Mouse (Mus musculus): Measurements from ENCODE around the gene Pakap. TPM values are rescaled to one million over a fixed set of nuclear protein-coding genes. Genes with fewer than 3 reads are reported as not detected.

The Pakap gene
- polyA plus RNA-seq, 1 experiment from 2014 or later = 34.5 TPM

GRCm38 (mm10) chr4:57703574-57704470 is 135.8 kb downstream of the Pakap start:
- H3K4me3 ChIP-seq = no peak overlapping the region
- H3K27me3 ChIP-seq = no peaks in the 10 kb centered on the region
- no peaks in the 10 kb centered on the region for H3K9me3 ChIP-seq
- no peaks in the 10 kb centered on the region for H3K36me3 ChIP-seq
- ATAC-seq (ENCODE audit: low FRiP score, low read depth) = no peak
- peaks cover 13% of the 10 kb centered on the region; the same call in 1 of the 2 replicates for H3K4me1 ChIP-seq
- no peak overlapping the region for H3K9ac ChIP-seq
- H3K4me2 ChIP-seq (replicated peaks) = no peak overlapping the region
- no peak overlapping the region for H3K27ac ChIP-seq
- WGBS = 53% methylated on average over 11 of the region's 11 CpGs

DNA sequence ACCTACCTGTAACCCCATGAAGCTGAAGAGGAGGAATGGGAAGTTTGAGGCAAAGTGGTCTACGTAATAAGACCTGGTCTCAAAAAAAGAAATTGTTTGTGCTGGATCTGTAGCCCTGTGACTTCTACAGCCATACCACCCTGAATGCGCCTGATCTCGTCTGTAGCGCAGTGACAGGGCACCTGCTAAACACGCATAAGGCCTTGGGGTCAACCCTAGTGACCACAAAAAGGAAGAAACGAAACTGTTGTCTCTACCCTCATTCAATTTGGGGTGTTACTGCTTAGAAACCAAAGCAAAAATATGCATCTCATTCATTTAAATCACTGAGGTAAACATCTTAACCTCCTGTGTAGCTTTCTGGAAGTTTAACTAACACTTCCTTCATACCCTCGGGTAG is 136.6 kb downstream of the Pakap start:
- Histone ChIP-seq H3K4me1 (peaks cover 13% of the 10 kb centered on the region; the same call in 1 of the 2 replicates), H3K27ac (no peak overlapping the region), H3K27me3 (no peaks in the 10 kb centered on the region), H3K4me2 (replicated peaks) (no peak overlapping the region), H3K4me3 (no peak overlapping the region), H3K36me3 (peaks cover 7% of the 10 kb centered on the region), H3K9me3 (no peaks in the 10 kb centered on the region), H3K9ac (no peak overlapping the region)
- 94% methylated on average over 7 of the region's 7 CpGs for WGBS
- no peak for ATAC-seq (ENCODE audit: low FRiP score, low read depth)

GRCm38 (mm10) chr4:57715849-57716248 is 147.9 kb downstream of the Pakap start:
- no peak overlapping the region for H3K4me3 ChIP-seq
- H3K9me3 ChIP-seq = no peaks in the 10 kb centered on the region
- no peaks in the 10 kb centered on the region for H3K36me3 ChIP-seq
- H3K27ac ChIP-seq = no peak overlapping the region
- no peak overlapping the region for H3K4me2 ChIP-seq (replicated peaks)
- H3K4me1 ChIP-seq = peaks cover 48% of the 10 kb centered on the region
- no peaks in the 10 kb centered on the region for H3K27me3 ChIP-seq
- no peak overlapping the region for H3K9ac ChIP-seq
- ATAC-seq (ENCODE audit: low FRiP score, low read depth) = no peak

GRCm38 (mm10) chr4:57716735-57717134 is 148.8 kb downstream of the Pakap start:
- Histone ChIP-seq H3K27ac (no peak overlapping the region), H3K4me2 (replicated peaks) (no peak overlapping the region), H3K4me1 (peaks cover 50% of the 10 kb centered on the region), H3K9ac (no peak overlapping the region), H3K27me3 (no peaks in the 10 kb centered on the region), H3K9me3 (no peaks in the 10 kb centered on the region), H3K4me3 (no peak overlapping the region), H3K36me3 (no peaks in the 10 kb centered on the region)
- 0 out of 2 replicates have a peak, but pooled peaks have one; percentile 35 for ATAC-seq (ENCODE audit: low FRiP score, low read depth)
- 23% methylated on average over 4 of the region's 4 CpGs for WGBS

- H3K36me3 ChIP-seq = no peaks in the 10 kb centered on the region
- H3K9me3 ChIP-seq = no peaks in the 10 kb centered on the region
- WGBS = 80% methylated on average over 9 of the region's 9 CpGs
- H3K4me3 ChIP-seq = no peak within 1 kb of the TSS
- peaks cover 54% of the 10 kb centered on the region for H3K4me1 ChIP-seq
- no peak within 1 kb of the TSS for H3K4me2 ChIP-seq (replicated peaks)
- H3K9ac ChIP-seq = no peak within 1 kb of the TSS
- no peak for ATAC-seq (ENCODE audit: low FRiP score, low read depth)
- H3K27ac ChIP-seq = 0 out of 2 replicates have a peak within 1 kb of the TSS, but pooled peaks have one; percentile 22
- no peaks in the 10 kb centered on the region for H3K27me3 ChIP-seq
Measured at GRCm38 (mm10) chr4:57717354-57717753, 149.4 kb downstream of the Pakap start, which contains the start of gene Akap2. Akap2 (plus strand) TSS chr4:57717657.

GRCm38 (mm10) chr4:57719370-57719769 is 151.4 kb downstream of the Pakap start:
- Histone ChIP-seq H3K9ac (no peak overlapping the region), H3K27ac (no peak overlapping the region), H3K9me3 (no peaks in the 10 kb centered on the region), H3K27me3 (no peaks in the 10 kb centered on the region), H3K4me3 (no peak overlapping the region), H3K4me1 (peaks cover 46% of the 10 kb centered on the region), H3K4me2 (replicated peaks) (no peak overlapping the region), H3K36me3 (no peaks in the 10 kb centered on the region)
- 82% methylated on average over 1 of the region's 1 CpGs for WGBS
- no peak for ATAC-seq (ENCODE audit: low FRiP score, low read depth)

- Histone ChIP-seq H3K4me2 (replicated peaks) (no peak overlapping the region; the same call in 1 of the 2 replicates), H3K9ac (no peak overlapping the region), H3K27me3 (no peaks in the 10 kb centered on the region), H3K27ac (0 out of 2 replicates have a peak overlapping the region, but pooled peaks have one; percentile 18), H3K4me1 (peaks cover 35% of the 10 kb centered on the region), H3K4me3 (no peak overlapping the region), H3K36me3 (no peaks in the 10 kb centered on the region), H3K9me3 (no peaks in the 10 kb centered on the region)
- ATAC-seq (ENCODE audit: low FRiP score, low read depth) = peak; percentile 44; the same call in 1 of the 2 replicates
- WGBS = 10% methylated on average over 7 of the region's 7 CpGs
Measured at GRCm38 (mm10) chr4:57720869-57721361, 152.9 kb downstream of the Pakap start.

GRCm38 (mm10) chr4:57722296-57722695 is 154.3 kb downstream of the Pakap start:
- Histone ChIP-seq H3K4me2 (replicated peaks) (no peak overlapping the region), H3K9me3 (no peaks in the 10 kb centered on the region), H3K9ac (no peak overlapping the region), H3K36me3 (no peaks in the 10 kb centered on the region), H3K27me3 (no peaks in the 10 kb centered on the region), H3K27ac (no peak overlapping the region), H3K4me1 (peaks cover 22% of the 10 kb centered on the region), H3K4me3 (no peak overlapping the region)
- no peak for ATAC-seq (ENCODE audit: low FRiP score, low read depth)
- 69% methylated on average over 4 of the region's 4 CpGs for WGBS

DNA sequence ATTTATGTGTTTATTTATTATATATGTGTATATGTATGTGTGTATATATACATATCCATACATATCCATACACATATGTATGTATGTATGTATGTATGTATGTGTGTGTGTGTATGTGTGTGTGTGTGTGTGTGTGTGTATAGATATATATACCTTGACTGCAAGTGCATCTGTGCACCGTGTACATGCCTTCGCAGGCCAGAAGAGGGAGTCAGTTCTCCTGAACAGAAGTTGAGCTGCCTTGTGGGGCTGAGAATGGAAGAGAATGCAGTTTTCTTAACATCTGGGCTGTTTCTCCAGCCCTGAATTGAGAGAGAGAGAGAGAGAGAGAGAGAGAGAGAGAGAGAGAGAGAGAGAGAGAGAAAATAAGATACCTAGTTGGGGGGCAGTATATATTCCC is 155.7 kb downstream of the Pakap start:
- ATAC-seq (ENCODE audit: low FRiP score, low read depth) = no peak
- Histone ChIP-seq H3K4me3 (no peak overlapping the region), H3K27ac (no peak overlapping the region), H3K9me3 (no peaks in the 10 kb centered on the region), H3K27me3 (no peaks in the 10 kb centered on the region), H3K4me2 (replicated peaks) (no peak overlapping the region), H3K4me1 (peaks cover 17% of the 10 kb centered on the region), H3K9ac (no peak overlapping the region), H3K36me3 (no peaks in the 10 kb centered on the region)
- WGBS = 62% methylated on average over 2 of the region's 2 CpGs

DNA sequence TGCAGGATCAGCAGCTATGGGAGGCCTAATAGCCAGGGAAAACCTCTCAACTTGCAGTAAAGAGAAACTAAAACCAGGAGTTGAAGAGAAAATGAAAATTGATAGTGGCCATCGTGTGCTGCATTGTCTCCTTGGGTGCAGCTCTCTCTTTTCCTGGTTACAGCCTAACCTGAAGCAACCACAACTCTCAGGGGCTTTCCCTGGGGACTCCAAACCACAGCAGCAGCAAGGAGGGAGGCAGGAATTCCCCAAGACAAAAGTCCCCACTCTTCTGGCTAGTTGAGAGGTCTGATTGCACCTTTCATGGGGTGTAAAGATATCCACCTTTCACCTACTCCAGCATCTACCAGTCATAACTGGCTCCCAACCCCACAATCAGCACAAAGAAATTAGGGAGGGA is 157.6 kb downstream of the Pakap start:
- no peak overlapping the region for H3K9ac ChIP-seq
- no peak for ATAC-seq (ENCODE audit: low FRiP score, low read depth)

DNA sequence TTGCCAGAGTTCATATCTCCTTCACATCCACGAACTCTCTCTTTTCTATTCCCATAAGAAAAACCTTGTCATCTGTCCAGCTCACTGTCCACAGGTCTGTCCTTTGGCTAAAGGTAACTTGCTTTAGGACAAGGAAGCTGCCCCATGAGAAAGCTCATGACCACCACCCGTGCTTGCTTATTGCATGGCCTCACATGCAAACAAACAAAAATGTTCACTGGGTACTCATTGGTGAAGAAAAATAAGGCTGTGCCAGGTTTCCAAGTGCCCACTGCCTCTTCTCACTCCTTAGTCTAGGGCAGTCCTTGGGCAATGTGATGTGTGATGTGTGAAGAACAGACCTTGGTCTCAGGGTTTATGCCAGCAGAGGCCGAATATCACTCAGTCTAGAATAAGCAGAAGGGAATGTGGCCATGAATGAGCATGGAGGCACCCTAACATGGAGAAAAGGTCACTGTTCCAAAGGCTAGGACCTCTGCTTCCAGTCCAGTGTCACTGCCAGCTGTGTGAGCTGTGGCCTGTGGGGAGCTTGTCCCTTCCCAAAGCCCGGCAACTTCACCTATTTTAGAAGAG is 160.7 kb downstream of the Pakap start:
- no peak for ATAC-seq (ENCODE audit: low FRiP score, low read depth)
- WGBS = 89% methylated on average over 4 of the region's 4 CpGs
- no peak overlapping the region for H3K4me3 ChIP-seq

More for the DNA sequence above, 157.6 kb downstream of the Pakap start:
- Histone ChIP-seq H3K36me3 (no peaks in the 10 kb centered on the region), H3K27me3 (no peaks in the 10 kb centered on the region), H3K4me1 (peaks cover 11% of the 10 kb centered on the region), H3K9me3 (no peaks in the 10 kb centered on the region), H3K4me3 (no peak overlapping the region), H3K27ac (no peak overlapping the region), H3K4me2 (replicated peaks) (no peak overlapping the region)
- WGBS = 79% methylated on average over 1 of the region's 1 CpGs

GRCm38 (mm10) chr4:57730047-57730446 is 162.1 kb downstream of the Pakap start:
- H3K27ac ChIP-seq = no peak overlapping the region
- no peaks in the 10 kb centered on the region for H3K4me1 ChIP-seq
- H3K9me3 ChIP-seq = no peaks in the 10 kb centered on the region
- 0 out of 2 replicates have a peak, but pooled peaks cover 3% of the 10 kb centered on the region for H3K36me3 ChIP-seq
- no peak overlapping the region for H3K9ac ChIP-seq
- no peak for ATAC-seq (ENCODE audit: low FRiP score, low read depth)
- WGBS = 92% methylated on average over 6 of the region's 6 CpGs
- H3K4me3 ChIP-seq = no peak overlapping the region
- H3K27me3 ChIP-seq = no peaks in the 10 kb centered on the region
- H3K4me2 ChIP-seq (replicated peaks) = no peak overlapping the region

More for the DNA sequence above, 160.7 kb downstream of the Pakap start:
- H3K36me3 ChIP-seq = 0 out of 2 replicates have a peak, but pooled peaks cover 3% of the 10 kb centered on the region
- no peaks in the 10 kb centered on the region for H3K4me1 ChIP-seq
- no peak overlapping the region for H3K4me2 ChIP-seq (replicated peaks)
- H3K27ac ChIP-seq = no peak overlapping the region
- H3K9me3 ChIP-seq = no peaks in the 10 kb centered on the region
- H3K27me3 ChIP-seq = no peaks in the 10 kb centered on the region
- H3K9ac ChIP-seq = no peak overlapping the region
